Comparison of ENCODE assay signal across 8 mouse cellular contexts in the genomic region with DNA sequence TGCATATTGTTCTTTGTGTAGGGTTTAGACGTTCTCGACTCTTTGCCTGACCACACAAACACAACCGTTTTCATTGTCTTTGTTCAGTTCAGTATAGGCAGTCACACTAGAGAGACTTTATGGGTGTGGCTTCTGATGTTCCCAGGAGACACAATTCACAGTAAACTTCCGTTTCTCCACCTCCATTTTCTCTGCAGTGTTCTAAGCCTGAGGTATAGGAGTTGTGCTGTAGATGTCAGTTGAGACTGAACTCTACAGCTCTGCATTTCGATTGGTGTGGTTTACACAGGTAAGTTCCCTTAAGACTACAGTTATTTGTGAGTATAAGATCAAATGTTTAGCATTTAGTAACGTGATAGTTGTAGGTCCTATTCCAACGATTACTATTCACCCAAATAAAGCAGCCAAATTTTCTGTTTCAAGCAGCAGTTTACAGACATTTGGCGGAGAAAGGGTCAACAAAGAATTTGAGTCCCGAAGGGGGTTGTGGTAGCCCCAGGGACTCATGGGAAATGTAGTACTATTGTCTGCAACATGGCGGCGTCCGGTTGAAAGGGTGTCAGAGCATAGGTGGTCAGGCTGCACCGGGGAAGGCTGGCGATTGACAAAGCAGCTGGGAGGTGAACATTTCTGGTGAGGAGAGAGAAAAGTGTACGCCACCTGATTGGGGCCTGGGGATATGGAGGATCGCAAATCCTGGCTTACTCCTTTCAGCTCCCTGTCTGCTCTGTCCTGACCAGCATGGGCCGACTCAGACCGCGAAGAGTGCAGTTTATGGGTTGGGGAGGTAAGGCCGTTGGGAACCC. TPM values are rescaled to one million over a fixed set of nuclear protein-coding genes. Genes with fewer than 3 reads are reported as not detected.
DNase-seq lines count a peak whose midpoint lies in the region; ATAC-seq lines count a peak whose summit lies in the region.

Gene Alkbh8, plus strand, starts transcription at position 179 of the 806 bp plus-strand sequence.

- H3K4me1 ChIP-seq in hindbrain, embryonic 12.5 days, result peaks cover 5% of the 10 kb centered on the region

- H3K36me3 ChIP-seq in hindbrain, embryonic 12.5 days, result peaks cover 3% of the 10 kb centered on the region

- H3K4me2 ChIP-seq in hindbrain, embryonic 12.5 days (replicated peaks), result peak within 1 kb of the TSS; percentile 65

- H3K4me3 ChIP-seq in hindbrain, embryonic 12.5 days, result peak within 1 kb of the TSS; percentile 72

- peak; percentile 98 for ATAC-seq in hindbrain, embryonic 12.5 days (ENCODE audit: low FRiP score)

- peak within 1 kb of the TSS; percentile 80 for H3K9ac ChIP-seq in hindbrain, embryonic 12.5 days

- WGBS in hindbrain, embryonic 12.5 days, result 2% methylated on average over 20 of the region's 20 CpGs

- no peaks in the 10 kb centered on the region for H3K9me3 ChIP-seq in hindbrain, embryonic 12.5 days (replicated peaks)

- peak within 1 kb of the TSS; percentile 81 for H3K27ac ChIP-seq in hindbrain, embryonic 12.5 days

- H3K27me3 ChIP-seq in hindbrain, embryonic 12.5 days, result no peaks in the 10 kb centered on the region

- DNase-seq in Muller cell, postnatal 12 days (ENCODE audit: inconsistent ontology term), result peak; percentile 78
- peak; percentile 86 to 87 for DNase-seq in cerebellum, postnatal 10 days
- DNase-seq in frontal cortex, postnatal 10 days (ENCODE audit: low spot score in 2 of 2), result peak; percentile 63 to 77
- DNase-seq in layer of hippocampus, postnatal 14 days (ENCODE audit: low spot score in 2 of 2), result peak; percentile 75 to 88
- DNase-seq in lung, postnatal 14 days, result peak; percentile 73
- peak; percentile 65 for DNase-seq in retina, adult 2 months (ENCODE audit: low read depth, low spot score)
- DNase-seq in thymus, postnatal 36 days, result peak; percentile 77 to 78

RNA-seq across cellular contexts. Expression of gene Alkbh8, which starts in this region (rescaled TPM):
- polyA plus RNA-seq in hindbrain, embryonic 12.5 days (2016; fragmentation: Nextera tagmentation; extraction: Ambion mirVana), result 50.4 and 53.0 TPM in 2 replicates
- total RNA-seq in layer of hippocampus, postnatal 14 days (2021), result 10 to 100 TPM; 40.2 to 44.1 TPM

Comparison
In these comparisons a context has a peak if more than half of its experiments do, and no peak if none do; other contexts are left out.
1. Peak in every context shown above with its lines: DNase-seq, ATAC-seq, H3K4me3 ChIP-seq and H3K27ac ChIP-seq.